Mouse (Mus musculus): ENCODE data around the gene Zfp661. TPM values are rescaled to one million over a fixed set of nuclear protein-coding genes. Genes with fewer than 3 reads are reported as not detected.

Zfp661 gene
- polyA plus RNA-seq, 1 experiment from 2014 or later: 2.7 TPM

GRCm38 (mm10) chr2:127539494-127539893, 47.4 kb downstream of the Zfp661 start:
- Histone ChIP-seq H3K9ac (ENCODE audit: low read depth, low read length) (no peak overlapping the region), H3K27me3 (replicated peaks; ENCODE audit: control insufficient read depth, insufficient read depth, low read length) (peaks cover 33% of the 10 kb centered on the region), H3K4me3 (ENCODE audit: low read length) (no peak overlapping the region), H3K27ac (ENCODE audit: low read length) (no peak overlapping the region), H3K4me2 (ENCODE audit: low read depth, low read length) (no peak overlapping the region), H3K4me1 (ENCODE audit: control insufficient read depth, insufficient read depth, low read length) (peaks cover 11% of the 10 kb centered on the region), H3K36me3 (ENCODE audit: control insufficient read depth, insufficient read depth, low read length) (no peaks in the 10 kb centered on the region), H3K9me3 (ENCODE audit: control insufficient read depth, low read length) (no peaks in the 10 kb centered on the region)
- ATAC-seq: no peak
- WGBS: 30% methylated on average over 4 of the region's 4 CpGs

- no peaks in the 10 kb centered on the region for H3K9me3 ChIP-seq (ENCODE audit: control insufficient read depth, low read length)
- no peak for ATAC-seq
- no peak overlapping the region for H3K9ac ChIP-seq (ENCODE audit: low read depth, low read length)
- no peaks in the 10 kb centered on the region for H3K36me3 ChIP-seq (ENCODE audit: control insufficient read depth, insufficient read depth, low read length)
- no peak overlapping the region for H3K4me3 ChIP-seq (ENCODE audit: low read length)
- H3K27me3 ChIP-seq (replicated peaks; ENCODE audit: control insufficient read depth, insufficient read depth, low read length): peaks cover 29% of the 10 kb centered on the region
- H3K4me2 ChIP-seq (ENCODE audit: low read depth, low read length): no peak overlapping the region
- no peak overlapping the region for H3K27ac ChIP-seq (ENCODE audit: low read length)
- 59% methylated on average over 3 of the region's 3 CpGs for WGBS
- peaks cover 11% of the 10 kb centered on the region for H3K4me1 ChIP-seq (ENCODE audit: control insufficient read depth, insufficient read depth, low read length)
Measured at GRCm38 (mm10) chr2:127537548-127537947, 49.3 kb downstream of the Zfp661 start.

- Histone ChIP-seq H3K9ac (ENCODE audit: low read depth, low read length) (no peak overlapping the region), H3K27me3 (replicated peaks; ENCODE audit: control insufficient read depth, insufficient read depth, low read length) (peaks cover 15% of the 10 kb centered on the region)
- WGBS: 82% methylated on average over 9 of the region's 9 CpGs
Measured at GRCm38 (mm10) chr2:127535363-127535762, 51.5 kb downstream of the Zfp661 start.

GRCm38 (mm10) chr2:127532379-127532778, 54.5 kb downstream of the Zfp661 start:
- no peak for ATAC-seq
- Histone ChIP-seq H3K27me3 (replicated peaks; ENCODE audit: control insufficient read depth, insufficient read depth, low read length) (no peaks in the 10 kb centered on the region), H3K4me3 (ENCODE audit: low read length) (no peak overlapping the region), H3K9me3 (ENCODE audit: control insufficient read depth, low read length) (no peaks in the 10 kb centered on the region), H3K27ac (ENCODE audit: low read length) (no peak overlapping the region), H3K36me3 (ENCODE audit: control insufficient read depth, insufficient read depth, low read length) (no peaks in the 10 kb centered on the region), H3K4me1 (ENCODE audit: control insufficient read depth, insufficient read depth, low read length) (no peaks in the 10 kb centered on the region), H3K4me2 (ENCODE audit: low read depth, low read length) (no peak overlapping the region), H3K9ac (ENCODE audit: low read depth, low read length) (no peak overlapping the region)
- WGBS: 12% methylated on average over 9 of the region's 9 CpGs

More at GRCm38 (mm10) chr2:127535363-127535762, 51.5 kb downstream of the Zfp661 start:
- no peak overlapping the region for H3K4me3 ChIP-seq (ENCODE audit: low read length)
- ATAC-seq: no peak
- H3K4me2 ChIP-seq (ENCODE audit: low read depth, low read length): no peak overlapping the region
- H3K4me1 ChIP-seq (ENCODE audit: control insufficient read depth, insufficient read depth, low read length): no peaks in the 10 kb centered on the region
- no peaks in the 10 kb centered on the region for H3K9me3 ChIP-seq (ENCODE audit: control insufficient read depth, low read length)
- no peak overlapping the region for H3K27ac ChIP-seq (ENCODE audit: low read length)
- H3K36me3 ChIP-seq (ENCODE audit: control insufficient read depth, insufficient read depth, low read length): no peaks in the 10 kb centered on the region

- Histone ChIP-seq H3K9me3 (ENCODE audit: control insufficient read depth, low read length) (no peaks in the 10 kb centered on the region), H3K4me1 (ENCODE audit: control insufficient read depth, insufficient read depth, low read length) (no peaks in the 10 kb centered on the region), H3K4me2 (ENCODE audit: low read depth, low read length) (no peak overlapping the region), H3K4me3 (ENCODE audit: low read length) (no peak overlapping the region), H3K27me3 (replicated peaks; ENCODE audit: control insufficient read depth, insufficient read depth, low read length) (no peaks in the 10 kb centered on the region), H3K27ac (ENCODE audit: low read length) (no peak overlapping the region), H3K9ac (ENCODE audit: low read depth, low read length) (no peak overlapping the region), H3K36me3 (ENCODE audit: control insufficient read depth, insufficient read depth, low read length) (no peaks in the 10 kb centered on the region)
- ATAC-seq: no peak
- WGBS: 74% methylated on average over 2 of the region's 2 CpGs
Measured at GRCm38 (mm10) chr2:127531592-127531991, 55.3 kb downstream of the Zfp661 start.

- no peak for ATAC-seq
- no peak overlapping the region for H3K4me2 ChIP-seq (ENCODE audit: low read depth, low read length)
- no peak overlapping the region for H3K9ac ChIP-seq (ENCODE audit: low read depth, low read length)
- H3K36me3 ChIP-seq (ENCODE audit: control insufficient read depth, insufficient read depth, low read length): no peaks in the 10 kb centered on the region
- no peak overlapping the region for H3K27ac ChIP-seq (ENCODE audit: low read length)
- H3K4me3 ChIP-seq (ENCODE audit: low read length): no peak overlapping the region
- 76% methylated on average over 3 of the region's 3 CpGs for WGBS
- H3K9me3 ChIP-seq (ENCODE audit: control insufficient read depth, low read length): no peaks in the 10 kb centered on the region
- H3K4me1 ChIP-seq (ENCODE audit: control insufficient read depth, insufficient read depth, low read length): no peaks in the 10 kb centered on the region
- H3K27me3 ChIP-seq (replicated peaks; ENCODE audit: control insufficient read depth, insufficient read depth, low read length): no peaks in the 10 kb centered on the region
Measured at GRCm38 (mm10) chr2:127530418-127530817, 56.5 kb downstream of the Zfp661 start.

- Histone ChIP-seq H3K9me3 (ENCODE audit: control insufficient read depth, low read length) (no peaks in the 10 kb centered on the region), H3K4me2 (ENCODE audit: low read depth, low read length) (no peak overlapping the region), H3K4me1 (ENCODE audit: control insufficient read depth, insufficient read depth, low read length) (peaks cover 4% of the 10 kb centered on the region; the same call in 1 of the 2 replicates), H3K27me3 (replicated peaks; ENCODE audit: control insufficient read depth, insufficient read depth, low read length) (no peaks in the 10 kb centered on the region), H3K27ac (ENCODE audit: low read length) (no peak overlapping the region), H3K9ac (ENCODE audit: low read depth, low read length) (no peak overlapping the region), H3K36me3 (ENCODE audit: control insufficient read depth, insufficient read depth, low read length) (no peaks in the 10 kb centered on the region), H3K4me3 (ENCODE audit: low read length) (no peak overlapping the region)
- no peak for ATAC-seq
- 85% methylated on average over 3 of the region's 3 CpGs for WGBS
Measured at GRCm38 (mm10) chr2:127525004-127525775, 61.7 kb downstream of the Zfp661 start.

Other genes with a start within 250 kb of the Zfp661 start
- not detected in 2 replicates for gene Astl, start 248.5 kb downstream of the Zfp661 start, polyA plus RNA-seq (2015; fragmentation: Nextera tagmentation; extraction: Ambion mirVana)
- 1.3 and 2.0 TPM in 2 replicates for gene Adra2b, start 223.9 kb downstream of the Zfp661 start, polyA plus RNA-seq (2015; fragmentation: Nextera tagmentation; extraction: Ambion mirVana)
- gene Gpat2, start 161.9 kb downstream of the Zfp661 start, polyA plus RNA-seq (2015; fragmentation: Nextera tagmentation; extraction: Ambion mirVana): 0.09 and 0.12 TPM in 2 replicates
- gene Fahd2a, start 142.5 kb downstream of the Zfp661 start, polyA plus RNA-seq (2015; fragmentation: Nextera tagmentation; extraction: Ambion mirVana): 24.8 and 27.8 TPM in 2 replicates
- gene Kcnip3, start 65.0 kb downstream of the Zfp661 start, polyA plus RNA-seq (2015; fragmentation: Nextera tagmentation; extraction: Ambion mirVana): 3.4 and 4.0 TPM in 2 replicates
- 0.56 and 0.58 TPM in 2 replicates for gene Prom2, start 45.6 kb downstream of the Zfp661 start, polyA plus RNA-seq (2015; fragmentation: Nextera tagmentation; extraction: Ambion mirVana)
- gene Mrps5, start 128 bp upstream of the Zfp661 start, polyA plus RNA-seq (2015; fragmentation: Nextera tagmentation; extraction: Ambion mirVana): 142 and 162 TPM in 2 replicates
- gene Mal, start 69.6 kb upstream of the Zfp661 start, polyA plus RNA-seq (2015; fragmentation: Nextera tagmentation; extraction: Ambion mirVana): 0.65 and 1.3 TPM in 2 replicates
- gene Mall, start 142.8 kb upstream of the Zfp661 start, polyA plus RNA-seq (2015; fragmentation: Nextera tagmentation; extraction: Ambion mirVana): 41.8 and 55.2 TPM in 2 replicates
- 16.3 and 17.6 TPM in 2 replicates for gene Nphp1, start 201.8 kb upstream of the Zfp661 start, polyA plus RNA-seq (2015; fragmentation: Nextera tagmentation; extraction: Ambion mirVana)
- gene Mtln, start 205.4 kb upstream of the Zfp661 start, polyA plus RNA-seq (2015; fragmentation: Nextera tagmentation; extraction: Ambion mirVana): 43.0 and 43.2 TPM in 2 replicates
- gene Bub1, start 244.8 kb upstream of the Zfp661 start, polyA plus RNA-seq (2015; fragmentation: Nextera tagmentation; extraction: Ambion mirVana): 30.8 and 36.8 TPM in 2 replicates